Mouse (Mus musculus): Measurements from ENCODE around the gene Tfcp2. TPM values are rescaled to one million over a fixed set of nuclear protein-coding genes. Genes with fewer than 3 reads are reported as not detected.
"Not testable (repeated sequence)": the region's sequence is repeated elsewhere in the genome, so short reads cannot be mapped to it uniquely, and the experiment has no call there.

Gene Tfcp2
- total and polyA plus RNA-seq, 2 experiments = 4.0 to 5.8 TPM

DNA sequence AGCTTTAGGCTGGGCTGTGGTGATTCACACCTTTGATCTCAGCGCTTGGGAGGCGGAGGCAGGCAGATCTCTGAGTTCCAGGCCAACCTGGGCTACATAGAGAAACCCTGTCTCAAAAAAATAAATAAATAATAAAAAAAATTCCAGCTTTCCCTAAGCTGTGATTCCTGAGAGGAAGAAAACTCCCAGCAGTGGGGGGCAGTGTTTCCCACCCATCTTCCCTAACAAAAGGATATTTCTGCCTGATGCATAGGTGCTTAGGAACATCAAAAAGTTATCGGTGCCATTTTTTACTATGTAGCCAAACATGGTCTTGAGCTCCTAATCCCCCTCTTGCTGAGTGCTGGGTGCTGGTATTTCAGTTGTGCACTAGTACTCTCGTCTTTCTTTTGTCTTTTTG, 1.5 kb downstream of the Tfcp2 start:
- Histone ChIP-seq H3K27ac (replicated peaks; ENCODE audit: insufficient read depth, low read depth, low read length) (no peak overlapping the region), H3K79me2 (ENCODE audit: control insufficient read depth, insufficient read depth, low read length) (no peaks in the 10 kb centered on the region), H3K36me3 (ENCODE audit: control insufficient read depth, insufficient read depth, low read length) (no peaks in the 10 kb centered on the region), H3K27me3 (ENCODE audit: control insufficient read depth, insufficient read depth, low read length) (no peaks in the 10 kb centered on the region), H3K4me1 (ENCODE audit: control insufficient read depth, insufficient read depth, low read length) (peaks cover 5% of the 10 kb centered on the region), H3K4me3 (ENCODE audit: insufficient read depth, low read depth, low read length) (no peak overlapping the region), H3K9ac (ENCODE audit: low read depth, low read length) (no peak overlapping the region)
- TF ChIP-seq CTCF (IDR thresholded peaks at IDR 0.05; ENCODE audit: low read depth, low read length) (no peak), POLR2A (IDR thresholded peaks at IDR 0.05; ENCODE audit: extremely low read depth, insufficient read depth, low read length) (no peak)
- WGBS = 92% methylated on average over 4 of the region's 4 CpGs
- DNase-seq (ENCODE audit: extremely low read depth, low read depth, low spot score) = no peak

GRCm38 (mm10) chr15:100543651-100544030, 8.2 kb downstream of the Tfcp2 start:
- H3K36me3 ChIP-seq (ENCODE audit: control insufficient read depth, insufficient read depth, low read length); H3K27ac ChIP-seq (replicated peaks; ENCODE audit: insufficient read depth, low read depth, low read length); DNase-seq (ENCODE audit: extremely low read depth, low read depth, low spot score); H3K27me3 ChIP-seq (ENCODE audit: control insufficient read depth, insufficient read depth, low read length); H3K9ac ChIP-seq (ENCODE audit: low read depth, low read length); H3K4me3 ChIP-seq (ENCODE audit: insufficient read depth, low read depth, low read length); H3K79me2 ChIP-seq (ENCODE audit: control insufficient read depth, insufficient read depth, low read length); H3K4me1 ChIP-seq (ENCODE audit: control insufficient read depth, insufficient read depth, low read length): not testable (repeated sequence)
- WGBS = 95% methylated on average over 14 of the region's 14 CpGs

DNA sequence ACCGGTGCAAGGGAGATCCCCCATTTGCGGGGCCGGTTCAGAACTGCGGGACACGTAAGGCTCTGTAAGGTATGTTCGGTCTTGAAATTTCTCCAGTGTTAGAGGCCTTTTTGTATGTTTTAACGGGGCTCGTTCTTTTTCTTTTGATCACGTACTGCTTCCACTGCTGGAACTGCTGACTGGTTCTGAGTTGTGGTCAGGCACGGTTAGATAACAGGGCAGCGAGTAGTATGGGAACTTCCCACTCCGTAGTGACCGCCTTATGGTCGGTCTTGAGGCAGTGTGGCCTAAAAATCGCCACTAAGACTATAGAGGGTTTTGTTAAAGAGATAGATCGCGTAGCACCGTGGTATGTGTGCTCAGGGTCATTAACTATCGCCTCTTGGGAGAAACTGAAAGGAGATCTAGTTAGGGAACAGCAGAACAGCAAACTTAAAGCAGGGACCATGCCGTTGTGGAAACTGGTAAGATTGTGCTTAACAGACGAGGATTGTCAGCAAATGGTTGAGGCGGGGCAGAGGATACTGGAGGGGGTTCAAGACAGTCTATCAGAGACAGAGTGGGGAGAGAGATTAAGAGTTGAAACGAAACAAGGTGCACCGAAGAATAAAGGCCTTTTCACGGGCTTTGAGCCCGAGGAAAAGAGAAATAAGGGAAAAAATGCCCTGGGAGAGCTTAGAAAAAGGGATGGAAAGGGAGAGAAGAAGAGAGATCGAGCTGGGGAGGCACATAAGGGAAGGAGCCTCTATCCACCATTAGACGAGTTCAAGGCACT, 8.7 kb downstream of the Tfcp2 start:
- H3K79me2 ChIP-seq (ENCODE audit: control insufficient read depth, insufficient read depth, low read length); H3K9ac ChIP-seq (ENCODE audit: low read depth, low read length); H3K4me1 ChIP-seq (ENCODE audit: control insufficient read depth, insufficient read depth, low read length); H3K4me3 ChIP-seq (ENCODE audit: insufficient read depth, low read depth, low read length); H3K36me3 ChIP-seq (ENCODE audit: control insufficient read depth, insufficient read depth, low read length); H3K27ac ChIP-seq (replicated peaks; ENCODE audit: insufficient read depth, low read depth, low read length); DNase-seq (ENCODE audit: extremely low read depth, low read depth, low spot score); H3K27me3 ChIP-seq (ENCODE audit: control insufficient read depth, insufficient read depth, low read length): not testable (repeated sequence)
- WGBS = 94% methylated on average over 28 of the region's 28 CpGs

GRCm38 (mm10) chr15:100541426-100541825, 10.4 kb downstream of the Tfcp2 start:
- no peak for DNase-seq (ENCODE audit: extremely low read depth, low read depth, low spot score)
- TF ChIP-seq CTCF (IDR thresholded peaks at IDR 0.05; ENCODE audit: low read depth, low read length) (no peak), POLR2A (IDR thresholded peaks at IDR 0.05; ENCODE audit: extremely low read depth, insufficient read depth, low read length) (no peak)
- H3K79me2 ChIP-seq (ENCODE audit: control insufficient read depth, insufficient read depth, low read length) = peaks cover 7% of the 10 kb centered on the region; the same call in 1 of the 2 replicates
- H3K27me3 ChIP-seq (ENCODE audit: control insufficient read depth, insufficient read depth, low read length) = no peaks in the 10 kb centered on the region
- 89% methylated on average over 4 of the region's 4 CpGs for WGBS
- H3K36me3 ChIP-seq (ENCODE audit: control insufficient read depth, insufficient read depth, low read length) = no peaks in the 10 kb centered on the region
- H3K4me1 ChIP-seq (ENCODE audit: control insufficient read depth, insufficient read depth, low read length) = peaks cover 2% of the 10 kb centered on the region; the same call in 1 of the 2 replicates
- H3K9ac ChIP-seq (ENCODE audit: low read depth, low read length) = no peak overlapping the region
- no peak overlapping the region for H3K4me3 ChIP-seq (ENCODE audit: insufficient read depth, low read depth, low read length)
- no peak overlapping the region for H3K27ac ChIP-seq (replicated peaks; ENCODE audit: insufficient read depth, low read depth, low read length)

- not testable (repeated sequence) for H3K9ac ChIP-seq (ENCODE audit: low read depth, low read length); H3K4me1 ChIP-seq (ENCODE audit: control insufficient read depth, insufficient read depth, low read length); H3K36me3 ChIP-seq (ENCODE audit: control insufficient read depth, insufficient read depth, low read length); H3K4me3 ChIP-seq (ENCODE audit: insufficient read depth, low read depth, low read length); DNase-seq (ENCODE audit: extremely low read depth, low read depth, low spot score); H3K27ac ChIP-seq (replicated peaks; ENCODE audit: insufficient read depth, low read depth, low read length); H3K79me2 ChIP-seq (ENCODE audit: control insufficient read depth, insufficient read depth, low read length); H3K27me3 ChIP-seq (ENCODE audit: control insufficient read depth, insufficient read depth, low read length)
- WGBS = 71% methylated on average over 1 of the region's 1 CpGs
Measured at GRCm38 (mm10) chr15:100541001-100541400, 10.8 kb downstream of the Tfcp2 start.

GRCm38 (mm10) chr15:100539411-100539810, 12.4 kb downstream of the Tfcp2 start:
- H3K79me2 ChIP-seq (ENCODE audit: control insufficient read depth, insufficient read depth, low read length) = peaks cover 7% of the 10 kb centered on the region; the same call in 1 of the 2 replicates
- H3K27ac ChIP-seq (replicated peaks; ENCODE audit: insufficient read depth, low read depth, low read length) = no peak overlapping the region
- no peak for DNase-seq (ENCODE audit: extremely low read depth, low read depth, low spot score)
- no peaks in the 10 kb centered on the region for H3K27me3 ChIP-seq (ENCODE audit: control insufficient read depth, insufficient read depth, low read length)
- WGBS = 93% methylated on average over 9 of the region's 9 CpGs
- no peak overlapping the region for H3K9ac ChIP-seq (ENCODE audit: low read depth, low read length)
- no peaks in the 10 kb centered on the region for H3K36me3 ChIP-seq (ENCODE audit: control insufficient read depth, insufficient read depth, low read length)
- TF ChIP-seq POLR2A (IDR thresholded peaks at IDR 0.05; ENCODE audit: extremely low read depth, insufficient read depth, low read length) (no peak), CTCF (IDR thresholded peaks at IDR 0.05; ENCODE audit: low read depth, low read length) (no peak)
- no peak overlapping the region for H3K4me3 ChIP-seq (ENCODE audit: insufficient read depth, low read depth, low read length)
- H3K4me1 ChIP-seq (ENCODE audit: control insufficient read depth, insufficient read depth, low read length) = peaks cover 2% of the 10 kb centered on the region; the same call in 1 of the 2 replicates

Data from liver, adult 2 months (tissue).